Mouse (Mus musculus): ENCODE data around the gene Polr2h. TPM values are rescaled to one million over a fixed set of nuclear protein-coding genes. Genes with fewer than 3 reads are reported as not detected.
"Not testable (repeated sequence)": the region's sequence is repeated elsewhere in the genome, so short reads cannot be mapped to it uniquely, and the experiment has no call there.

The Polr2h gene
- polyA plus RNA-seq (2015; fragmentation: Nextera tagmentation; extraction: Ambion mirVana), result 87.7 and 94.6 TPM in 2 replicates

DNA sequence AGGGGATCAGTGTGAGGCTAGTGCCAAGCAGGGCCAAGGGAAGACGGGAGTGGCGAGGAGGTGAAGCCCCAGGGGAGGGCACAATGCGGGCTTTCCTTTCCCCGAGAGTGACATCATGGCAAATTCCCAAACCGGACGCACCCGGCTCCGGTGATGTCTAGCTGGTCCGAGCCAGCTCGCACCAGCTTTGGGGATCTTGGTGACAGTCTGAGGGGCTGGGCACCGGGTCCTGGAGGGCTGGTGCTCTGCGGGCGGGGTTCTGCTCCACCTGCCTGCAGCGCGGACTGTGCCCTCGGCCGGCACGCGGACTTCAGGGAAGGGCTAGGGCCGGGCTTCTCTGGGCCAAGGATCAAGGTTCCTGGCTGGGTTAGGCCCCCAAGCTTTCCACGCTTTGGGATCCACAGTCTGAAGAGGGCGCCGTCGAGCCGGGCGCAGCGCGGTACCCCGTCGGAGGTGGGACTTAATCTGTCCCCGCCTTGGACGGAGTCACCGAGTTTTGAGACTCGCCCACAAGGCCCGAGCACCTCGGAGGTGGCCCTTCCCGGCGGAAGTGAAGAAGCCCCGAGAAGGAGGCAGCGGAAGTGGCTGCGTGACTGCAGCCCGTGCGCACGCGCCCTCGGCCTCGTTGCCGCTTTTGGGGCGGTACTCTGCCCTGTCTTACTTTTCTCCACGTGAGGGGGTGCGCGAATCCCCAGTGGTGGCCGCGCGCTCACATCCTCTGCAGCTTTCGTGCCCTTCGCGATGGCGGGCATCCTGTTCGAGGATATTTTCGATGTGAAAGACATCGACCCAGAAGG is at the start of gene Polr2h, which contains the start of gene Clcn2:
Gene Polr2h (plus strand): TSS at position 485 of the 797 bp plus-strand sequence.
Gene Clcn2 (minus strand): TSS at position 566 of the 797 bp plus-strand sequence.
- under 1% methylated on average over 55 of the region's 62 CpGs for WGBS
- peaks cover 32% of the 10 kb centered on the region for H3K4me1 ChIP-seq (ENCODE audit: control insufficient read depth, insufficient read depth, low read depth, low read length)
- peak within 1 kb of the TSS; percentile 94 for H3K27ac ChIP-seq (ENCODE audit: low read depth, low read length)
- no peaks in the 10 kb centered on the region for H3K27me3 ChIP-seq (replicated peaks; ENCODE audit: control insufficient read depth, insufficient read depth, low read length)
- no peaks in the 10 kb centered on the region; the same call in none of the 2 replicates for H3K36me3 ChIP-seq (ENCODE audit: control insufficient read depth, insufficient read depth, low read length)
- no peaks in the 10 kb centered on the region for H3K9me3 ChIP-seq (ENCODE audit: control insufficient read depth, low read length)
- ATAC-seq, result peak; percentile 86
- peak within 1 kb of the TSS; percentile 95 for H3K4me2 ChIP-seq (ENCODE audit: low read length)
- peak within 1 kb of the TSS; percentile 87 for H3K9ac ChIP-seq (ENCODE audit: low read depth, low read length)
- peak within 1 kb of the TSS; percentile 83 for H3K4me3 ChIP-seq (ENCODE audit: low read length)

DNA sequence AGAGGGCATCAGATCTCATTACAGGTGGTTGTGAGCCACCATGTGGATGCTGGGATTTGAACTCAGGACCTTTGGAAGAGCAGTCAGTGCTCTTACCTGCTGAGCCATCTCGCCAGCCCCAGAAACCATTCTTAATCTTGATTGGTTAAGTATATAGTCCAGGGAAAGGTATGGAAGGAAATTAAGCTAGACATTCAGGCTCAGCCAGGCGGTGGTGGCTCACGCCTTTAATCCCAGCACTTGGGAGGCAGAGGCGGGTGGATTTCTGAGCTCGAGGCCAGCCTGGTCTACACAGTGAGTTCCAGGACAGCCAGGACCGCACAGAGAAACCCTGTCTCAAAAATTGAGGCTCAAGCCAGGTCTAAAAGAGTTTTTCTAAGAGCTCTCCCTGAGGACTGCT is 49.5 kb upstream of the Polr2h start, which contains the start of gene Eif4g1:
Gene Eif4g1 (plus strand): TSS at position 301 of the 400 bp plus-strand sequence.
- H3K4me1 ChIP-seq (ENCODE audit: control insufficient read depth, insufficient read depth, low read depth, low read length); H3K9me3 ChIP-seq (ENCODE audit: control insufficient read depth, low read length); H3K27me3 ChIP-seq (replicated peaks; ENCODE audit: control insufficient read depth, insufficient read depth, low read length); H3K4me2 ChIP-seq (ENCODE audit: low read length); H3K9ac ChIP-seq (ENCODE audit: low read depth, low read length); H3K36me3 ChIP-seq (ENCODE audit: control insufficient read depth, insufficient read depth, low read length); H3K27ac ChIP-seq (ENCODE audit: low read depth, low read length); ATAC-seq; H3K4me3 ChIP-seq (ENCODE audit: low read length): not testable (repeated sequence)
- WGBS, result 91% methylated on average over 3 of the region's 6 CpGs

DNA sequence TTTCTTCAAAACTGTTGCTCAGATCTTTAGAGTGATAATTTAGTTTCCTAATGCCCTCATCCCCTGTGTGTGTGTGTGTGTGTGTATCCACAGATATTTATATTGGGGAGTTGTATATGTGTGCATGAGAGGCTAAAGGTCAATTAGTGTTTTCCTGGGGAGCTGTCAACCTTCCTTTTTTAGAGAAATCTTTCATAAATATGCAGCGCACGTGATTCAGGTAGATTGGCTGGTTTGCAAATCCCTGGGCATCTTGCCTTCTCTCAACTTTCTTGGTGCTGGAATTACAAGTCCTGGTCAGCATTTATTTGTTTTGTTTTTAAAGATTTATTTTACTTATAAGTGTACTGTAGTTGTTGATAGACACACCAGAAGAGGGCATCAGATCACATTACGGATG is 47.2 kb upstream of the Polr2h start:
- 93% methylated on average over 3 of the region's 3 CpGs for whole genome bisulfite sequencing
- no peak overlapping the region for H3K4me3 ChIP-seq (ENCODE audit: low read length)
- peaks cover 17% of the 10 kb centered on the region for H3K4me1 ChIP-seq (ENCODE audit: control insufficient read depth, insufficient read depth, low read depth, low read length)
- H3K36me3 ChIP-seq (ENCODE audit: control insufficient read depth, insufficient read depth, low read length), result peaks cover 4% of the 10 kb centered on the region
- H3K4me2 ChIP-seq (ENCODE audit: low read length), result no peak overlapping the region
- no peak for ATAC-seq
- H3K9me3 ChIP-seq (ENCODE audit: control insufficient read depth, low read length), result no peaks in the 10 kb centered on the region
- H3K9ac ChIP-seq (ENCODE audit: low read depth, low read length), result no peak overlapping the region
- no peaks in the 10 kb centered on the region for H3K27me3 ChIP-seq (replicated peaks; ENCODE audit: control insufficient read depth, insufficient read depth, low read length)
- no peak overlapping the region for H3K27ac ChIP-seq (ENCODE audit: low read depth, low read length)

GRCm38 (mm10) chr16:20671886-20672285 is 45.6 kb upstream of the Polr2h start:
- H3K9ac ChIP-seq (ENCODE audit: low read depth, low read length), result no peak overlapping the region
- peaks cover 17% of the 10 kb centered on the region for H3K4me1 ChIP-seq (ENCODE audit: control insufficient read depth, insufficient read depth, low read depth, low read length)
- peak overlapping the region; percentile 92 for H3K4me2 ChIP-seq (ENCODE audit: low read length)
- 31% methylated on average over 6 of the region's 6 CpGs for WGBS
- H3K27ac ChIP-seq (ENCODE audit: low read depth, low read length), result no peak overlapping the region
- H3K27me3 ChIP-seq (replicated peaks; ENCODE audit: control insufficient read depth, insufficient read depth, low read length), result no peaks in the 10 kb centered on the region
- H3K4me3 ChIP-seq (ENCODE audit: low read length), result peak overlapping the region; percentile 96
- no peaks in the 10 kb centered on the region for H3K9me3 ChIP-seq (ENCODE audit: control insufficient read depth, low read length)
- ATAC-seq, result no peak
- H3K36me3 ChIP-seq (ENCODE audit: control insufficient read depth, insufficient read depth, low read length), result peaks cover 15% of the 10 kb centered on the region

GRCm38 (mm10) chr16:20672500-20672902 is 45.0 kb upstream of the Polr2h start:
- H3K36me3 ChIP-seq (ENCODE audit: control insufficient read depth, insufficient read depth, low read length), result peaks cover 20% of the 10 kb centered on the region
- peak overlapping the region; percentile 91 for H3K27ac ChIP-seq (ENCODE audit: low read depth, low read length)
- H3K27me3 ChIP-seq (replicated peaks; ENCODE audit: control insufficient read depth, insufficient read depth, low read length), result no peaks in the 10 kb centered on the region
- H3K9me3 ChIP-seq (ENCODE audit: control insufficient read depth, low read length), result no peaks in the 10 kb centered on the region
- peak overlapping the region; percentile 92 for H3K4me2 ChIP-seq (ENCODE audit: low read length)
- H3K9ac ChIP-seq (ENCODE audit: low read depth, low read length), result peak overlapping the region; percentile 90
- ATAC-seq, result peak; percentile 98
- under 1% methylated on average over 25 of the region's 38 CpGs for WGBS
- peak overlapping the region; percentile 96 for H3K4me3 ChIP-seq (ENCODE audit: low read length)
- peaks cover 18% of the 10 kb centered on the region for H3K4me1 ChIP-seq (ENCODE audit: control insufficient read depth, insufficient read depth, low read depth, low read length)

- Histone ChIP-seq H3K27ac (ENCODE audit: low read depth, low read length) (peak overlapping the region; percentile 91), H3K9me3 (ENCODE audit: control insufficient read depth, low read length) (no peaks in the 10 kb centered on the region), H3K27me3 (replicated peaks; ENCODE audit: control insufficient read depth, insufficient read depth, low read length) (no peaks in the 10 kb centered on the region), H3K4me1 (ENCODE audit: control insufficient read depth, insufficient read depth, low read depth, low read length) (peaks cover 23% of the 10 kb centered on the region), H3K4me3 (ENCODE audit: low read length) (peak overlapping the region; percentile 96), H3K36me3 (ENCODE audit: control insufficient read depth, insufficient read depth, low read length) (peaks cover 26% of the 10 kb centered on the region), H3K4me2 (ENCODE audit: low read length) (peak overlapping the region; percentile 92), H3K9ac (ENCODE audit: low read depth, low read length) (peak overlapping the region; percentile 90)
- ATAC-seq, result peak; percentile 85
- 0% methylated on average over 25 of the region's 78 CpGs for WGBS
These were observed 44.3 kb upstream of the Polr2h start for GRCm38 (mm10) chr16:20672965-20673705.

- WGBS, result 14% methylated on average over 14 of the region's 14 CpGs
- peak overlapping the region; percentile 92 for H3K4me2 ChIP-seq (ENCODE audit: low read length)
- peak overlapping the region; percentile 91 for H3K27ac ChIP-seq (ENCODE audit: low read depth, low read length)
- peaks cover 33% of the 10 kb centered on the region for H3K36me3 ChIP-seq (ENCODE audit: control insufficient read depth, insufficient read depth, low read length)
- no peak for ATAC-seq
- H3K27me3 ChIP-seq (replicated peaks; ENCODE audit: control insufficient read depth, insufficient read depth, low read length), result no peaks in the 10 kb centered on the region
- peaks cover 23% of the 10 kb centered on the region for H3K4me1 ChIP-seq (ENCODE audit: control insufficient read depth, insufficient read depth, low read depth, low read length)
- H3K4me3 ChIP-seq (ENCODE audit: low read length), result peak overlapping the region; percentile 96
- H3K9me3 ChIP-seq (ENCODE audit: control insufficient read depth, low read length), result no peaks in the 10 kb centered on the region
- peak overlapping the region; percentile 90 for H3K9ac ChIP-seq (ENCODE audit: low read depth, low read length)
These were observed 43.7 kb upstream of the Polr2h start for GRCm38 (mm10) chr16:20673706-20674303.

GRCm38 (mm10) chr16:20675213-20675612 is 42.3 kb upstream of the Polr2h start:
- Histone ChIP-seq H3K27ac (ENCODE audit: low read depth, low read length) (no peak overlapping the region), H3K9ac (ENCODE audit: low read depth, low read length) (no peak overlapping the region), H3K27me3 (replicated peaks; ENCODE audit: control insufficient read depth, insufficient read depth, low read length) (no peaks in the 10 kb centered on the region), H3K36me3 (ENCODE audit: control insufficient read depth, insufficient read depth, low read length) (peaks cover 45% of the 10 kb centered on the region), H3K4me3 (ENCODE audit: low read length) (no peak overlapping the region), H3K4me2 (ENCODE audit: low read length) (no peak overlapping the region), H3K9me3 (ENCODE audit: control insufficient read depth, low read length) (no peaks in the 10 kb centered on the region), H3K4me1 (ENCODE audit: control insufficient read depth, insufficient read depth, low read depth, low read length) (peaks cover 23% of the 10 kb centered on the region)
- no peak for ATAC-seq
- WGBS, result 98% methylated on average over 6 of the region's 6 CpGs
